Mouse (Mus musculus): ENCODE data around the gene Spryd4. TPM values are rescaled to one million over a fixed set of nuclear protein-coding genes. Genes with fewer than 3 reads are reported as not detected.

Spryd4 gene
- polyA plus RNA-seq, 1 experiment from 2014 or later, result 30.8 TPM

- H3K27me3 ChIP-seq (replicated peaks; ENCODE audit: control insufficient read depth, insufficient read depth, low read length), result no peaks in the 10 kb centered on the region
- peak; percentile 89 for DNase-seq (ENCODE audit: low spot score)
- H3K36me3 ChIP-seq (ENCODE audit: control insufficient read depth, insufficient read depth, low read length), result no peaks in the 10 kb centered on the region
- no peak overlapping the region for H3K4me3 ChIP-seq (ENCODE audit: low read depth, low read length)
- no peaks in the 10 kb centered on the region for H3K4me1 ChIP-seq (ENCODE audit: control insufficient read depth, insufficient read depth, low read length)
- WGBS, result 34% methylated on average over 2 of the region's 2 CpGs
- H3K9ac ChIP-seq (ENCODE audit: low read depth, low read length), result no peak overlapping the region
- no peak for ATAC-seq (ENCODE audit: low read depth)
- H3K9me3 ChIP-seq (ENCODE audit: control insufficient read depth, low read length), result no peaks in the 10 kb centered on the region
- no peak overlapping the region for H3K4me2 ChIP-seq (ENCODE audit: low read depth, low read length)
- no peak overlapping the region for H3K27ac ChIP-seq (replicated peaks; ENCODE audit: low read depth, low read length)
These were observed 23.2 kb downstream of the Spryd4 start for GRCm38 (mm10) chr10:128188242-128188877.

- ATAC-seq (ENCODE audit: low read depth), result no peak
- H3K4me1 ChIP-seq (ENCODE audit: control insufficient read depth, insufficient read depth, low read length), result no peaks in the 10 kb centered on the region
- no peaks in the 10 kb centered on the region for H3K36me3 ChIP-seq (ENCODE audit: control insufficient read depth, insufficient read depth, low read length)
- WGBS, result 62% methylated on average over 5 of the region's 5 CpGs
- no peak overlapping the region for H3K27ac ChIP-seq (replicated peaks; ENCODE audit: low read depth, low read length)
- H3K9ac ChIP-seq (ENCODE audit: low read depth, low read length), result no peak overlapping the region
- no peaks in the 10 kb centered on the region for H3K9me3 ChIP-seq (ENCODE audit: control insufficient read depth, low read length)
- no peak for DNase-seq (ENCODE audit: low spot score)
- H3K4me2 ChIP-seq (ENCODE audit: low read depth, low read length), result no peak overlapping the region
- H3K27me3 ChIP-seq (replicated peaks; ENCODE audit: control insufficient read depth, insufficient read depth, low read length), result no peaks in the 10 kb centered on the region
- H3K4me3 ChIP-seq (ENCODE audit: low read depth, low read length), result no peak overlapping the region
These were observed 24.4 kb downstream of the Spryd4 start for GRCm38 (mm10) chr10:128187181-128187605.

GRCm38 (mm10) chr10:128185959-128186358 lies 25.6 kb downstream of the Spryd4 start:
- H3K9ac ChIP-seq (ENCODE audit: low read depth, low read length), result no peak overlapping the region
- H3K4me3 ChIP-seq (ENCODE audit: low read depth, low read length), result no peak overlapping the region
- DNase-seq (ENCODE audit: low spot score) (peak; percentile 90), ATAC-seq (ENCODE audit: low read depth) (peak; percentile 54; the same call in 1 of the 2 replicates)
- H3K4me1 ChIP-seq (ENCODE audit: control insufficient read depth, insufficient read depth, low read length), result no peaks in the 10 kb centered on the region
- no peaks in the 10 kb centered on the region for H3K9me3 ChIP-seq (ENCODE audit: control insufficient read depth, low read length)
- no peaks in the 10 kb centered on the region for H3K36me3 ChIP-seq (ENCODE audit: control insufficient read depth, insufficient read depth, low read length)
- H3K27me3 ChIP-seq (replicated peaks; ENCODE audit: control insufficient read depth, insufficient read depth, low read length), result no peaks in the 10 kb centered on the region
- H3K4me2 ChIP-seq (ENCODE audit: low read depth, low read length), result no peak overlapping the region
- 58% methylated on average over 2 of the region's 2 CpGs for WGBS
- no peak overlapping the region for H3K27ac ChIP-seq (replicated peaks; ENCODE audit: low read depth, low read length)

GRCm38 (mm10) chr10:128185277-128185940 lies 26.2 kb downstream of the Spryd4 start:
- DNase-seq (ENCODE audit: low spot score), result peak; percentile 23

GRCm38 (mm10) chr10:128184296-128184695 lies 27.3 kb downstream of the Spryd4 start:
- Histone ChIP-seq H3K4me2 (ENCODE audit: low read depth, low read length) (no peak overlapping the region), H3K36me3 (ENCODE audit: control insufficient read depth, insufficient read depth, low read length) (no peaks in the 10 kb centered on the region), H3K9ac (ENCODE audit: low read depth, low read length) (no peak overlapping the region), H3K4me1 (ENCODE audit: control insufficient read depth, insufficient read depth, low read length) (peaks cover 3% of the 10 kb centered on the region; the same call in 1 of the 2 replicates), H3K9me3 (ENCODE audit: control insufficient read depth, low read length) (no peaks in the 10 kb centered on the region), H3K4me3 (ENCODE audit: low read depth, low read length) (no peak overlapping the region), H3K27me3 (replicated peaks; ENCODE audit: control insufficient read depth, insufficient read depth, low read length) (no peaks in the 10 kb centered on the region), H3K27ac (replicated peaks; ENCODE audit: low read depth, low read length) (no peak overlapping the region)
- ATAC-seq (ENCODE audit: low read depth), result no peak
- no peak for DNase-seq (ENCODE audit: low spot score)
- WGBS, result 74% methylated on average over 2 of the region's 2 CpGs

More at GRCm38 (mm10) chr10:128185277-128185940, 26.2 kb downstream of the Spryd4 start:
- Histone ChIP-seq H3K4me2 (ENCODE audit: low read depth, low read length) (no peak overlapping the region), H3K4me1 (ENCODE audit: control insufficient read depth, insufficient read depth, low read length) (no peaks in the 10 kb centered on the region), H3K27me3 (replicated peaks; ENCODE audit: control insufficient read depth, insufficient read depth, low read length) (no peaks in the 10 kb centered on the region), H3K4me3 (ENCODE audit: low read depth, low read length) (no peak overlapping the region), H3K9ac (ENCODE audit: low read depth, low read length) (no peak overlapping the region), H3K27ac (replicated peaks; ENCODE audit: low read depth, low read length) (no peak overlapping the region), H3K36me3 (ENCODE audit: control insufficient read depth, insufficient read depth, low read length) (no peaks in the 10 kb centered on the region), H3K9me3 (ENCODE audit: control insufficient read depth, low read length) (no peaks in the 10 kb centered on the region)
- 52% methylated on average over 6 of the region's 6 CpGs for WGBS
- 0 out of 2 replicates have a peak, but pooled peaks have one; percentile 7 for ATAC-seq (ENCODE audit: low read depth)

- Histone ChIP-seq H3K4me1 (ENCODE audit: control insufficient read depth, insufficient read depth, low read length) (peaks cover 10% of the 10 kb centered on the region), H3K9me3 (ENCODE audit: control insufficient read depth, low read length) (no peaks in the 10 kb centered on the region), H3K27me3 (replicated peaks; ENCODE audit: control insufficient read depth, insufficient read depth, low read length) (no peaks in the 10 kb centered on the region), H3K4me2 (ENCODE audit: low read depth, low read length) (peak within 1 kb of the TSS; percentile 30), H3K36me3 (ENCODE audit: control insufficient read depth, insufficient read depth, low read length) (no peaks in the 10 kb centered on the region), H3K4me3 (ENCODE audit: low read depth, low read length) (peak within 1 kb of the TSS; percentile 8), H3K9ac (ENCODE audit: low read depth, low read length) (0 out of 2 replicates have a peak within 1 kb of the TSS, but pooled peaks have one; percentile 6), H3K27ac (replicated peaks; ENCODE audit: low read depth, low read length) (peak within 1 kb of the TSS; percentile 57)
- DNase-seq (ENCODE audit: low spot score), result peak; percentile 29
- under 1% methylated on average over 6 of the region's 6 CpGs for WGBS
- ATAC-seq (ENCODE audit: low read depth), result no peak
These were observed 31.6 kb downstream of the Spryd4 start, which contains the start of gene Rbms2 for GRCm38 (mm10) chr10:128179989-128180388. Rbms2 (minus strand) TSS chr10:128180297.

- H3K4me3 ChIP-seq (ENCODE audit: low read depth, low read length), result no peak overlapping the region
- H3K36me3 ChIP-seq (ENCODE audit: control insufficient read depth, insufficient read depth, low read length), result no peaks in the 10 kb centered on the region
- no peak overlapping the region for H3K4me2 ChIP-seq (ENCODE audit: low read depth, low read length)
- H3K27ac ChIP-seq (replicated peaks; ENCODE audit: low read depth, low read length), result no peak overlapping the region
- no peaks in the 10 kb centered on the region for H3K27me3 ChIP-seq (replicated peaks; ENCODE audit: control insufficient read depth, insufficient read depth, low read length)
- 88% methylated on average over 4 of the region's 4 CpGs for WGBS
- no peak overlapping the region for H3K9ac ChIP-seq (ENCODE audit: low read depth, low read length)
- H3K9me3 ChIP-seq (ENCODE audit: control insufficient read depth, low read length), result no peaks in the 10 kb centered on the region
- no peak for DNase-seq (ENCODE audit: low spot score)
- peaks cover 23% of the 10 kb centered on the region for H3K4me1 ChIP-seq (ENCODE audit: control insufficient read depth, insufficient read depth, low read length)
- no peak for ATAC-seq (ENCODE audit: low read depth)
These were observed 34.3 kb downstream of the Spryd4 start for GRCm38 (mm10) chr10:128177316-128177715.

- H3K27me3 ChIP-seq (replicated peaks; ENCODE audit: control insufficient read depth, insufficient read depth, low read length), result no peaks in the 10 kb centered on the region
- H3K36me3 ChIP-seq (ENCODE audit: control insufficient read depth, insufficient read depth, low read length), result no peaks in the 10 kb centered on the region
- DNase-seq (ENCODE audit: low spot score), result peak; percentile 96
- no peaks in the 10 kb centered on the region for H3K9me3 ChIP-seq (ENCODE audit: control insufficient read depth, low read length)
- peaks cover 23% of the 10 kb centered on the region for H3K4me1 ChIP-seq (ENCODE audit: control insufficient read depth, insufficient read depth, low read length)
- ATAC-seq (ENCODE audit: low read depth), result peak; percentile 90
- H3K4me3 ChIP-seq (ENCODE audit: low read depth, low read length), result peak overlapping the region; percentile 55
- peak overlapping the region; percentile 62 for H3K9ac ChIP-seq (ENCODE audit: low read depth, low read length)
- peak overlapping the region; percentile 93 for H3K27ac ChIP-seq (replicated peaks; ENCODE audit: low read depth, low read length)
- H3K4me2 ChIP-seq (ENCODE audit: low read depth, low read length), result peak overlapping the region; percentile 92
- under 1% methylated on average over 17 of the region's 17 CpGs for whole genome bisulfite sequencing
These were observed 35.4 kb downstream of the Spryd4 start for GRCm38 (mm10) chr10:128175996-128176755.
